Mouse (Mus musculus): ENCODE measurements around the gene Msi1.

The Msi1 gene

GRCm38 (mm10) chr5:115469791-115470190, 40.4 kb downstream of the Msi1 start:
- no peak for DNase-seq (ENCODE audit: low read depth)

- peak; percentile 78 for DNase-seq (ENCODE audit: low read depth)
These were observed 41.5 kb downstream of the Msi1 start for GRCm38 (mm10) chr5:115470766-115471531.

- no peak for DNase-seq (ENCODE audit: low read depth)
These were observed 43.8 kb downstream of the Msi1 start for GRCm38 (mm10) chr5:115473191-115473590.

- DNase-seq (ENCODE audit: low read depth) = peak; percentile 60
These were observed 44.9 kb downstream of the Msi1 start for GRCm38 (mm10) chr5:115474174-115474828.

- DNase-seq (ENCODE audit: low read depth) = peak; percentile 59
These were observed 46.1 kb downstream of the Msi1 start for GRCm38 (mm10) chr5:115475337-115476106.

GRCm38 (mm10) chr5:115476107-115476727, 46.8 kb downstream of the Msi1 start:
- no peak for DNase-seq (ENCODE audit: low read depth)

- no peak for DNase-seq (ENCODE audit: low read depth)
These were observed 50.2 kb downstream of the Msi1 start for GRCm38 (mm10) chr5:115479561-115479960.

- no peak for DNase-seq (ENCODE audit: low read depth)
These were observed 50.7 kb downstream of the Msi1 start for GRCm38 (mm10) chr5:115480101-115480500.

- DNase-seq (ENCODE audit: low read depth) = peak; percentile 1
These were observed 53.2 kb downstream of the Msi1 start for GRCm38 (mm10) chr5:115482390-115483265.

GRCm38 (mm10) chr5:115483385-115483784, 54.0 kb downstream of the Msi1 start:
- DNase-seq (ENCODE audit: low read depth) = no peak

- peak; percentile 94 for DNase-seq (ENCODE audit: low read depth)
These were observed 54.8 kb downstream of the Msi1 start, which contains the start of gene Sirt4 for GRCm38 (mm10) chr5:115483947-115484920. Gene Sirt4 (minus strand): TSS chr5:115484725.

GRCm38 (mm10) chr5:115484996-115485395, 55.6 kb downstream of the Msi1 start:
- DNase-seq (ENCODE audit: low read depth) = no peak

GRCm38 (mm10) chr5:115485489-115486205, 56.2 kb downstream of the Msi1 start:
- no peak for DNase-seq (ENCODE audit: low read depth)

GRCm38 (mm10) chr5:115486726-115487125, 57.3 kb downstream of the Msi1 start:
- DNase-seq (ENCODE audit: low read depth) = no peak

- DNase-seq (ENCODE audit: low read depth) = no peak
These were observed 58.0 kb downstream of the Msi1 start for GRCm38 (mm10) chr5:115487353-115487752.

GRCm38 (mm10) chr5:115487942-115488580, 58.7 kb downstream of the Msi1 start:
- no peak for DNase-seq (ENCODE audit: low read depth)

GRCm38 (mm10) chr5:115488841-115489698, 59.7 kb downstream of the Msi1 start:
- DNase-seq (ENCODE audit: low read depth) = peak; percentile 95

Measured in naive thymus-derived CD4-positive, alpha-beta T cell, adult 2 months (primary cell).